Mouse (Mus musculus): ENCODE results near the gene Metap1d. TPM values are rescaled to one million over a fixed set of nuclear protein-coding genes. Genes with fewer than 3 reads are reported as not detected.
A peak's percentile ranks its signal among the peaks of the same experiment; 100 is the strongest.

Gene Metap1d
- polyA plus RNA-seq, 1 experiment from 2014 or later, result 34.4 TPM

GRCm38 (mm10) chr2:71550330-71550729 is 97.3 kb downstream of the Metap1d start:
- H3K9me3 ChIP-seq, result no peaks in the 10 kb centered on the region
- no peak overlapping the region for H3K27ac ChIP-seq (replicated peaks)
- no peak overlapping the region for H3K4me3 ChIP-seq
- WGBS, result 30% methylated on average over 3 of the region's 3 CpGs
- H3K4me1 ChIP-seq, result peaks cover 28% of the 10 kb centered on the region
- H3K36me3 ChIP-seq, result no peaks in the 10 kb centered on the region
- no peak overlapping the region for H3K4me2 ChIP-seq (replicated peaks)
- ATAC-seq (ENCODE audit: low FRiP score, low read depth), result no peak
- no peak overlapping the region for H3K9ac ChIP-seq (replicated peaks)
- H3K27me3 ChIP-seq, result peaks cover 88% of the 10 kb centered on the region

GRCm38 (mm10) chr2:71551704-71552103 is 98.6 kb downstream of the Metap1d start:
- H3K4me1 ChIP-seq, result peaks cover 15% of the 10 kb centered on the region
- 0 out of 2 replicates have a peak overlapping the region, but pooled peaks have one; percentile 12 for H3K4me2 ChIP-seq (replicated peaks)
- no peak overlapping the region for H3K27ac ChIP-seq (replicated peaks)
- no peaks in the 10 kb centered on the region for H3K9me3 ChIP-seq
- 1% methylated on average over 18 of the region's 18 CpGs for WGBS
- no peaks in the 10 kb centered on the region for H3K36me3 ChIP-seq
- ATAC-seq (ENCODE audit: low FRiP score, low read depth), result no peak
- H3K4me3 ChIP-seq, result peak overlapping the region; percentile 2; the same call in 1 of the 2 replicates
- peaks cover 74% of the 10 kb centered on the region for H3K27me3 ChIP-seq
- H3K9ac ChIP-seq (replicated peaks), result no peak overlapping the region

- H3K9me3 ChIP-seq, result no peaks in the 10 kb centered on the region
- peaks cover 11% of the 10 kb centered on the region for H3K4me1 ChIP-seq
- H3K4me3 ChIP-seq, result no peak overlapping the region
- no peaks in the 10 kb centered on the region for H3K36me3 ChIP-seq
- no peak for ATAC-seq (ENCODE audit: low FRiP score, low read depth)
- no peak overlapping the region for H3K27ac ChIP-seq (replicated peaks)
- no peak overlapping the region for H3K9ac ChIP-seq (replicated peaks)
- peaks cover 35% of the 10 kb centered on the region for H3K27me3 ChIP-seq
- 60% methylated on average over 5 of the region's 5 CpGs for whole genome bisulfite sequencing
- no peak overlapping the region for H3K4me2 ChIP-seq (replicated peaks)
These were observed 103.0 kb downstream of the Metap1d start for GRCm38 (mm10) chr2:71556071-71556470.

GRCm38 (mm10) chr2:71566466-71566865 is 113.4 kb downstream of the Metap1d start:
- 85% methylated on average over 9 of the region's 9 CpGs for WGBS
- ATAC-seq (ENCODE audit: low FRiP score, low read depth), result no peak
- H3K4me1 ChIP-seq, result no peaks in the 10 kb centered on the region
- no peaks in the 10 kb centered on the region for H3K36me3 ChIP-seq
- H3K9me3 ChIP-seq, result no peaks in the 10 kb centered on the region
- no peak overlapping the region for H3K9ac ChIP-seq (replicated peaks)
- H3K27me3 ChIP-seq, result no peaks in the 10 kb centered on the region
- no peak overlapping the region for H3K27ac ChIP-seq (replicated peaks)
- H3K4me3 ChIP-seq, result no peak overlapping the region
- no peak overlapping the region for H3K4me2 ChIP-seq (replicated peaks)

GRCm38 (mm10) chr2:71573736-71574135 is 120.7 kb downstream of the Metap1d start:
- no peaks in the 10 kb centered on the region for H3K36me3 ChIP-seq
- H3K4me3 ChIP-seq, result no peak overlapping the region
- H3K27me3 ChIP-seq, result no peaks in the 10 kb centered on the region
- ATAC-seq (ENCODE audit: low FRiP score, low read depth), result no peak
- H3K9me3 ChIP-seq, result 0 out of 2 replicates have a peak, but pooled peaks cover 4% of the 10 kb centered on the region
- no peak overlapping the region for H3K9ac ChIP-seq (replicated peaks)
- H3K4me2 ChIP-seq (replicated peaks), result no peak overlapping the region
- 75% methylated on average over 4 of the region's 4 CpGs for WGBS
- no peaks in the 10 kb centered on the region for H3K4me1 ChIP-seq
- no peak overlapping the region for H3K27ac ChIP-seq (replicated peaks)

Other genes starting within 250 kb of the Metap1d start
- gene Dync1i2, start 241.6 kb upstream of the Metap1d start, polyA plus RNA-seq (2016; fragmentation: Nextera tagmentation; extraction: Ambion mirVana), result 159 and 166 TPM in 2 replicates
- 44.5 and 45.1 TPM in 2 replicates for gene Slc25a12, start 85.5 kb upstream of the Metap1d start, polyA plus RNA-seq (2016; fragmentation: Nextera tagmentation; extraction: Ambion mirVana)
- gene Hat1, start 64.3 kb upstream of the Metap1d start, polyA plus RNA-seq (2016; fragmentation: Nextera tagmentation; extraction: Ambion mirVana), result 131 and 137 TPM in 2 replicates
- 37.2 and 59.9 TPM in 2 replicates for gene Dlx1, start 74.8 kb downstream of the Metap1d start, polyA plus RNA-seq (2016; fragmentation: Nextera tagmentation; extraction: Ambion mirVana)
- gene Dlx2, start 93.5 kb downstream of the Metap1d start, polyA plus RNA-seq (2016; fragmentation: Nextera tagmentation; extraction: Ambion mirVana), result 15.8 and 21.5 TPM in 2 replicates

All from midbrain, embryonic 12.5 days (tissue).